Mouse (Mus musculus): ENCODE measurements around the gene Arhgap6.
"Not testable (repeated sequence)": the region's sequence is repeated elsewhere in the genome, so short reads cannot be mapped to it uniquely, and the experiment has no call there.

The Arhgap6 gene

DNA sequence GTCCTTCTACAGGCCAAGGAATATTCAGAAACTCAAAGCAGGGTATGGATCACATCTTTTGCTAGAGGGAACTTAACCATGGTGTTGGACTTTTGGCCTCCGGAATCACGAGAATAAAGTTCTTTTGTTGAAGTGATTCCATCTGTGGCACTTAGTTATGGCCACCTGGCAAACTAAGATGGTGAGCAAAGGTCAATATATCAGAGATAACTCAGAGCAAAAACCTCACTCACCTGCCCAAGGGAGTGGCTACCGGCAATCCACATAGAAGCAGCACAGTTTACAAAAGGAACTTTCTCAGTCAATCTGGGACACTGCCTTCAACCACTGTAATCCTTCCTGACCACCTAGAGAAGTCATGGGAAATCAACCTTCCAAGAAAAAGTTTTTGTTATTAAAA, 513.7 kb downstream of the Arhgap6 start:
- DNase-seq (ENCODE audit: low read depth), result no peak

DNA sequence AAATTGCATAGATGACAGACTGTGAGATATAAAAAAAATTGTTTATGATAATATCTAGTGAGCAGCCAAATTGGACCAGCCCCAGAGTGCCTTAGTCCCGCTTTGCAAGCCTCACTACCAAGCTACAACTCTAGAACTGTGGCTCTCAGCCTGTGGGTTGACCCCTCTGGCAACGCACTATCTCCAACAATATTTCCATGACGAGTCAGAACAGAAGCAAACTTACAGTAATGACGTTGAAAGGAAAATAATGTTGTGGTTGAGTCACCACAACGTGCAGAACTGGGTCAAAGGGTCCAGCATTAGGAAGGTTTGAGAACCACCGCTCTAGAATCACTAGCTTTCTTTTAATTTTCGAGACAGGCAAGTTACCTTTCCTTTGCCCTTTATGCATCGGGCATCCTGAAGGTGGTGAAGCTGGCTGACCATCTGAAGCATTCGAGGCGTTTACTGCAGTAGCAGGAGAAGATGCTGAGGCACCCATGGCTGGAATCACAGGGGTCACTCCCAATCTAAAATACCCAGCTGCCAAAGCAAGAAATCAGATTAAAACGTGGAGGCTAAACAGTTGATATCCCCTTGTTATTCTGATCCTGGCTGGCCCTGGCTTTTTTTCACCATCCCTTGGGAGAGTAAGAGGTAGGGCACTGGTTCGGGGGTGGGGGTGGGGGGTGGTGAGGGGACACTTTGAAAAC, 524.3 kb downstream of the Arhgap6 start:
- DNase-seq (ENCODE audit: low read depth), result peak; percentile 74

DNA sequence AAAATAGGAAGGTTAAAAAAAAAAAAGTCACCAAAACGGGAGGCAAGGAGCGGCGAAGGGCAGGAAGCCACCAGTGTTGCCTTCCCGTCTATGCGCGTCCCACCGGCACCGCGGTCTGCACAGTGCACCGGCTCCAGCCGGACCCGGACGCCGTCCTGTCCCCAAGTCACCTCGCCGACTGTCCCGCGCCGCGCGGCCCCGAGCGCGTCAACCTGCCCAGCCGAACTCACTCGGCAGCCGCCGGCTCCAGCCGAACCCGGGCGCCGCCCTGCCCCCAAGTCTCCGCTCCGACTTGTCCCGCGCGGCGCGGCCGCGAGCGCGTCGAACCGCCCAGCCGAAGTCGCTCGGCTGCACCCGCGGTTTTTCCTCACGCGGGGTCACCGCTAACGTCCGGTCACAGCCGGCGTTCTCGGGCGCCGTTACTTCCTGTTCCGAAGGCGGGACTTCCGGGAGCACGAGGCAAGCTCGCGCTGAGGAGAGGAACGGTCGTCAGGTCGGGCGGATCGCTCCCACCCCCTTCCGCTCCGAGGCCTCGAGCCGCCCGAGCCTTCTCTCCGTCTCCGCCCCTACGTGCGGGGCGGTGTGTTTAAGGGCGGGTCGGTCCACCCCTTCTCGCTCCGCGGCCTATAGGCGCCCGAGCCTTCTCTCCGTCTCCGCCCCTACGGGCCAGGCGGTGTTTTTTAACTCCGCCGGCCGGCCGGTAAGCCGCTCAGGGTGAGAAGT, 525.2 kb downstream of the Arhgap6 start, which contains the start of gene Hccs:
Hccs (minus strand) TSS at position 428 of the 723 bp plus-strand sequence.
- DNase-seq (ENCODE audit: low read depth), result peak; percentile 93

DNA sequence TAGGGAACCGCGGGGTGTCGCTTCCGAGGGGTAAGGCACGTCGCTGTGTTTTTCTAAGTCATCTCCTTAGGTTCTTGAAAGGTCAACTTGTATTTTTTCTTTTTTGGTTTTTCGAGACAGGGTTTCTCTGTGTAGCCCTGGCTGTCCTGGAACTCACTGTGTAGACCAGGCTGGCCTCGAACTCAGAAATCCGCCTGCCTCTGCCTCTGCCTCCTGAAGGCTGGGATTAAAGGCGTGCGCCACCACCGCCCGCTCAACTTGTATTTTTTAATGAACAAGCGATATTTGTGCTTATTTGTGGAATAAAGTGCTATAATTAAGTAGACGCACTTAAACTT, 525.7 kb downstream of the Arhgap6 start:
- not testable (repeated sequence) for DNase-seq (ENCODE audit: low read depth)

DNA sequence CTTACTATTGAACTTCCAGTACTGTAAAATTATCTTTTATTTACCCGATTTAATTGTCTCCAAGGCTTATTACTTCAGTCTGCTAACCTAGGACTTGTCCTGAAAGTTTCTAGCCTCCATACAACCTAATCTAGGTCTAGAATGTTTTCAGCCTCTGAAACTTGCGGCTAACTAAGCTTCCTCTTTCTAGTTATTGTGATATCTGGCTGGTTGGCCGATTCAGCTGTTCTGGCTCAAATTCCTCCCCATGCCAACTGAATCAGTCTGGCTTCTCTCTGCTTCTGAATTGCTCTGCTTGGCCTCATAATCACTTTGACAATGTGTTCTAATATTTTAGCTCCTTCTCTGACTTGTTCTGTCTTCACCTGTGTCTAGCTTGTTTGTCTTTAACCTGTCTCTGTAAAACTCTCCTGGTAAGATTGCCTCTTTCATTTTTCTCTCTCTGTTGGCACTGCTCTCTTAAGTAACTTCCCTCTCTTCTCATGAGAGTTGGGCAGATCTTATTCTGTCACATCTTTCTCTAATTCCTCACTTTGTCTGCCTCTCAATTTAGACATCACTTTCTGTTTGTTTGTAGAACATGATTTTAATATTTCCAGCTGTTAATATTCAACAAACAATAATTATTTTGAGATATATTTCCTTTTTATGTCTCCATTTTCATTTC, 531.2 kb downstream of the Arhgap6 start:
- no peak for DNase-seq (ENCODE audit: low read depth)

DNA sequence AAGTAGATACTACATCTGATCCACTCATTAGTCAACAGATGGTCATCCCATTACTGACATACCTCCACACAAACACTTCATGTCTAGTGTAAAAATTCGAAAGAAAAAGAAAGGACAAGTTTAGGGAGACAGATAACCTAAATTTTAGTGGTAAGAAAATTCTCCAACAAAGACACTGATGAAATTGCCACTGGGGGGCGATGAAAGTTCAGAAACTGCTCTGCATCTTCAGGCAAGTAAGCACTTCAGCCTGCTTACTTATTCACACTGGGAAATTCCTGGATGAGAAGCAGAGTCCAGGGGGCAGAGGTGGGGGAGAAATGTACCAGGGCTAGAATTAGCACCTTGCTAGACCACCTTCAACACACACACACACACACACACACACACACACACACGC, 537.4 kb downstream of the Arhgap6 start:
- DNase-seq (ENCODE audit: low read depth), result peak; percentile 80

DNA sequence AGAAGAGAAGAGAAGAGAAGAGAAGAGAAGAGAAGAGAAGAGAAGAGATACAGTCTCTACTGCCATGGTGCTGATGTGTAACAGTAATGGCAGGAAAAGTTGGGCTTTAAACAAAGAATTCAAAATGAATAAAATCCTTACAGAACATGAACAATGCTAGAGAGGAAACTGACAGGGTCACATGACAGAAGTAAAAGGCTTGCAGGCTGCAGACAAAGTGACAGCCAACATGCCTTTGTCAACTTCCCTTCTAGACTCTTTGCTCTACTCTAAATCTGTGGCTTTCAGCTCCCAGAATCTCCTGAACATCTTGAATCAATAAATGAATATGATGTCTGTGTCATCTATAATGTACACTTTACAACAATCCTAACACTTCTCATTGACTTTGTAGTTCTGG, 542.7 kb downstream of the Arhgap6 start:
- no peak for DNase-seq (ENCODE audit: low read depth)

DNA sequence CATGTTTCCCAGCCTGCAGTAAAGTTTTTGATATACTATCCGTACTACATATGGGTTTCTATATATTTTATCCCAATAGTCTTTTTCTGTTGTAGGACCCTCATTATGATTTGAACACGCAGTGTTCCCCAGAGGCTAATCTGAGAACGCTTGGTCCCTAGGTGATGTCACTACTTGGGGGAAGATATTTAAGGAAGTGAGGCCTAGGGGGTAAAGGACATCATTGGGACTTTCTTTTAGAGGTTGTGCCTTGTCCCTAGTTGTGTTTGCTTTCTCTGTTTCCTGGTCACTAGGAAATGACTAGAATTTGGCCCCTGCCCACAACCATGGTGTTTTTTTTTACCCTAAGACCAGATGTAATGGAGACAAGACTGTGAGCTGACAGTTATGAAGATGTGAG, 543.3 kb downstream of the Arhgap6 start:
- no peak for DNase-seq (ENCODE audit: low read depth)

Measured in NIH3T3 (cell line).